Mouse (Mus musculus) spleen, adult 2 months (tissue): Measurements from ENCODE around the gene Rbm7.

Experiments
- CTCF ChIP-seq: fragments of 200-500 bp; IDR thresholded peaks from 2 replicates; pipeline ENCODE4 v1.5.1; 2011; ENCODE audit warnings: mild to moderate bottlenecking, inconsistent platforms; ENCODE audit not compliant: insufficient read depth, insufficient read length, insufficient replicate concordance; ENCODE audit errors: extremely low read depth
- POLR2A ChIP-seq: fragments of 200-500 bp; IDR thresholded peaks from 2 replicates; pipeline ENCODE4 v1.6.1; 2011; ENCODE audit warnings: low read depth, low read length, inconsistent platforms

DNA sequence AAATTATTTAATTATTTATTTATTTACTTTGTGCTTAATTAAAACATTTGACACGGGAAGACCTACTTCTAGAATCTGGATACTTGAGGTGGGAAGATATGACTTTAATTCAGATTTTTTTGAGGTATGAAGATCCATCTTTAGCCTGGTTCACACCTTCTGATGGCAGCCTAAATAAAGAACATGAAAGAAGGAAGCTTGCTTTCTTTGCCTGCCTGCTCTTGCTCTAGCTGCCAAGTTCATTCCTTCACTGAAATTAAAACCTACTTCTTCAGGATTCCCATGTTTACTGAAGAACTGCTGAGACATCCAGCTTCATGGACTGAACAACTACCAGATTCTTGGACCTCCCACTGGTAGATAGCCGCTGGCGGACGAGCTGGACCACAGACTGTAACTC is 36.2 kb upstream of the Rbm7 start:
- no peak for TF ChIP-seq POLR2A
- no peak for TF ChIP-seq CTCF
